Mouse (Mus musculus): Measurements from ENCODE around the gene Mrpl54.
A peak's percentile ranks its signal among the peaks of the same experiment; 100 is the strongest.

Gene Mrpl54

GRCm38 (mm10) chr10:81294442-81294841 is 27.7 kb upstream of the Mrpl54 start:
- no peak for DNase-seq (ENCODE audit: low spot score)

- no peak for DNase-seq (ENCODE audit: low spot score)
These were observed 26.7 kb upstream of the Mrpl54 start for GRCm38 (mm10) chr10:81293334-81294030.

GRCm38 (mm10) chr10:81292554-81293333 is 26.0 kb upstream of the Mrpl54 start, which contains the start of gene Pip5k1c:
Gene Pip5k1c, plus strand, starts transcription at chr10:81292963.
- DNase-seq (ENCODE audit: low spot score) = peak; percentile 100

GRCm38 (mm10) chr10:81291511-81292104 is 24.9 kb upstream of the Mrpl54 start, which contains the start of gene Tjp3:
Gene Tjp3, minus strand, starts transcription at chr10:81291581.
- no peak for DNase-seq (ENCODE audit: low spot score)

- DNase-seq (ENCODE audit: low spot score) = no peak
These were observed 24.1 kb upstream of the Mrpl54 start for GRCm38 (mm10) chr10:81290698-81291460.

- DNase-seq (ENCODE audit: low spot score) = no peak
These were observed 23.1 kb upstream of the Mrpl54 start for GRCm38 (mm10) chr10:81289811-81290210.

- DNase-seq (ENCODE audit: low spot score) = peak; percentile 72
These were observed 22.5 kb upstream of the Mrpl54 start for GRCm38 (mm10) chr10:81289278-81289677.

GRCm38 (mm10) chr10:81288601-81289000 is 21.9 kb upstream of the Mrpl54 start:
- DNase-seq (ENCODE audit: low spot score) = no peak

- DNase-seq (ENCODE audit: low spot score) = no peak
These were observed 20.9 kb upstream of the Mrpl54 start for GRCm38 (mm10) chr10:81287513-81288157.

GRCm38 (mm10) chr10:81286586-81286985 is 19.9 kb upstream of the Mrpl54 start:
- DNase-seq (ENCODE audit: low spot score) = no peak

- peak; percentile 80 for DNase-seq (ENCODE audit: low spot score)
These were observed 19.1 kb upstream of the Mrpl54 start for GRCm38 (mm10) chr10:81285694-81286450.

GRCm38 (mm10) chr10:81284719-81285118 is 18.0 kb upstream of the Mrpl54 start:
- no peak for DNase-seq (ENCODE audit: low spot score)

GRCm38 (mm10) chr10:81284189-81284588 is 17.5 kb upstream of the Mrpl54 start:
- no peak for DNase-seq (ENCODE audit: low spot score)

GRCm38 (mm10) chr10:81279496-81279895 is 12.8 kb upstream of the Mrpl54 start:
- no peak for DNase-seq (ENCODE audit: low spot score)

GRCm38 (mm10) chr10:81277676-81278075 is 10.9 kb upstream of the Mrpl54 start:
- no peak for DNase-seq (ENCODE audit: low spot score)

GRCm38 (mm10) chr10:81273842-81274241 is 7.1 kb upstream of the Mrpl54 start:
- no peak for DNase-seq (ENCODE audit: low spot score)

GRCm38 (mm10) chr10:81272356-81272755 is 5.6 kb upstream of the Mrpl54 start:
- DNase-seq (ENCODE audit: low spot score) = no peak

- DNase-seq (ENCODE audit: low spot score) = no peak
These were observed 2.1 kb upstream of the Mrpl54 start for GRCm38 (mm10) chr10:81268643-81269412.

GRCm38 (mm10) chr10:81268056-81268455 is 1.3 kb upstream of the Mrpl54 start:
- peak; percentile 90 for DNase-seq (ENCODE audit: low spot score)

GRCm38 (mm10) chr10:81265540-81265939 is 1.2 kb downstream of the Mrpl54 start:
- no peak for DNase-seq (ENCODE audit: low spot score)
